Mouse (Mus musculus): ENCODE measurements at regions not wholly inside any gene's neighbourhood (a gene's known extent, or its start where the extent isn't known, plus 50 kb on each side); places are given as distances from the start of the nearest gene placed in this dataset.

DNA sequence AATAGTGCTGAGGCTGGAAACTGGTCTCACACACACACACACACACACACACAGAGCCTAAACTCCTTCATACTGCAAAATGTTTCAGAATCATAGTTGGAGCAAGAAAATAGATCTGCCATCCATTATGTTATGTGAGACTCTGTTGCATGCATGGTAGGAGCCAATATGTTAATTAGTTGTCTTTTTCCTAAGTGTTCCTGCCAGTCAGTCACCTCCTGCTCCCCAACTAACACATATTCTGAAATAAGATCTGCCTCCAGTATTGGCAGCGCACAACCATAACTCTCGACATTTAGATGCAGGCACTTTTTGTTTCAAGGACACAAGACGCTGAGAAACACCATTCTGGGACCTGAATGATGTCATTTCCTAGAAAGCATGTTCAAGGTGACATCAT, 70.9 kb upstream of the Syt6 start:
- DNase-seq (ENCODE audit: low spot score), result no peak

DNA sequence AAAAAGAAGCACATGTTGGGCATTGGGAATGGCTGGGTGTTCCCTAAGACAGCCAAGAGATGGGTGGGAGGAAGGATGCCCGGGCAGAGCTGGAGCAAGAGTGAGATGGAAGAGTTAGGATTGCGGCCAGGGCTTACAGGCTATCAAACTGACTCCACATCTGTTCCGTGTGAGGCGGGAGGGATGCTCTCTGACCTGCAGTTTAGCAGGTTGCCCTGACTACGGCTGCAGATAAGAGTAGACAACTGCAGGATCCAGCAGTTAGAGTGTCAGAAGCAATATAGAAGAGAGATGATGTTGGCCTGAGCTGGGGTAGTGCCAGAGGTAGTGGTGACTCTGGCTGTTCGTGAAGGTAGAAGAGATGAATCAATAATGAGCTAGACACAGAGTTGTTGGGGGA, 61.6 kb upstream of the Syt6 start:
- DNase-seq (ENCODE audit: low spot score), result no peak

DNA sequence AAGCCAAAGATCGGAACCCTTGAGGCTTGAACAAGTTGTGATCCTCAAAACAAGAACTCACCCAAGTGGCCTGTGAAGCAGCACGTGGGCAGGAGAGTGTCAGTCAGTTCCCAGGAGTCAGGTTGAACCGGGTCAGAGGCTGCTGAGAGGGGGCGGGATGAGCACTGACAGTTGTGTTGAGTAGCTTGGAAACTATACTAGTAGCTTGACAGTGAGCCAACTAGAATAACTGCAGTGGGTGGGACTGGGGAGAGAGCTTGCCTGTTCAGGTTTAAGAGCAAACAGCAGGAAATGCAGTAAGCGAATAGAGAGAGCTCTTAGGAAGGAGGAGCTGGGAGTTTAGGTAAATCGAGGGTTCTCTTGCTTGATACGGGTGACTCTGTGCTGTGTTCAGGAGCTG, 61.0 kb upstream of the Syt6 start:
- DNase-seq (ENCODE audit: low spot score), result no peak

DNA sequence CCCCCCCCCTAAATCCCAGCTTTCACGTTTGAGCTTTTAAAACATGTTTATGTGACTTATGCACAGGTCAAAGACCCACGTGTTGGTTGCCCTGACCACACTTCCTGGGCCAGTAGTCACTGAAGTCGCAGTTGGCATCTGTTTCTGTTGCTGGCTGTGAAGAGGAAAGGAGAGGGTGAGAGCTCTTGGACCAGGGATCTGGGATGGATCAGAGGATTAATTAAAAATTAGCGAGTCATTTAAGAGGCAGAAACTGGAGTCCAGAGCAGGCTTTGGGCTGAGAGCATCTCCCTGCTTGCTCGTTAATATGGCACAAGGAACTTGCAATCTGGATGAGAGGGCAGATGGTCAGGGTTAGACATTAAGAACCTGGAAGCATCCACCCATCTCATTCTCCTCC, 59.1 kb upstream of the Syt6 start:
- no peak for DNase-seq (ENCODE audit: low spot score)

DNA sequence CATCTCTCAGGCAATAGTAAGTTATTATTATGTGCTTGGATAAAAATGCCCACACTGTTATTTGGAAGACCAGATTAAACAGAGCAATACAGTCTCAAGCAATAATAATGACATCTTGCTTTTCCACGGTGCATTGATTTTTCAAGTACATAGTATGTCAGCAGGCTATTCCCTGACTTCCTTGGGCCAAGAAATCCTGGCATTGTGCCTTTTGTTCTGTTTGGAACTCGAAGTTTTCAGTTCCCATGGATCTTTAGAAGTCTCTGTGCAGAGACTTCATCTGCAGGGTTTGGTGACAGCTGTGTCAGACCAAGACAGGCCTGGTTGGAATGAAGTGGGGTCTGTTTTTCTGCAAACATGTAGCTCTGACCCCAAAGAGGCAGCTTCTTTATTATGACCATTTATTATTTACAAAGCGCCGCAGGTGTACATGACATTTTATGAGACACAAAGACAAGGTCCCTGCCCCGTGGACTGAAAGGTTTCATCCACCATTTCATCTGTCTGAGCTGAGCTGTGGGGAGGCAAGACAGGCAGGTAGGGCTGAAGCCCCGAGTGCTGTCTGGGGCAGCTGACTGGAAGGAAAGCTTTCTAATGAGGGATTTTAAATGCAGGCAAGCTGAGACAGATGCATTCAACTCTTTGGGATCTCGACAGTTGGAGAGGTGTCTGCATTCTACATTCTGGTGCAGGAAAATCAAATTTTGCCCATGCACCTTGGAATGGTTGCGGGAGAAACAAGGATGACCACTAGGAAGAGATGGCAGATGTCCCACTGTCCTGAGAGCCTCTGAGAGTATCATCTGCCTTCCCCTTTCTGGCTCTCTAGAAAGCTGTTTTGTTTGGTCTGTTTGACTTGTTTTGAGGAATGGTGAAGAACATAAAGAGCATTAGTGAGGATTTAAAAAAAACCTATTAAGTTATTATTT, 57.4 kb upstream of the Syt6 start:
- DNase-seq (ENCODE audit: low spot score), result no peak

DNA sequence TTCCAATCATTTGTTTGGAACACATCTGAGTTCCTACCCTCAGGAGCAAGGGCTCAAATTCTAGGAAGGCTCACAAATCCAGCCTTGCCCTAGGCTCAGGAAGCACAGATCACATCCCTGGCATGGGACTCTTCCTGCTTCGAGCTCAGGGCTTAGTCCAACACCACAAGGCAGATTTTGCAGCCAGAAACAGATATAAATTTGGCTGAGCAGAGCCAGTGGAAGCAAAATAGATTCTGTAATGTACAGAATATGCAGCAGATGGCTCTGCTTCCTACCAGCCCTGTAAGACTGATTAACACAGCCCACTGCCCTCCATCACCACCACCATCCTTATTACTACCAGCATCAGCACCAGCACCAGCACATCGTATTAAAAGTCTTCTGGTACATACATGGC, 56.4 kb upstream of the Syt6 start:
- DNase-seq (ENCODE audit: low spot score), result no peak

All from thymus, postnatal 0 days (tissue).